Mouse (Mus musculus) midbrain, postnatal 0 days (tissue): ENCODE results near the gene Xlr5a. TPM values are rescaled to one million over a fixed set of nuclear protein-coding genes. Genes with fewer than 3 reads are reported as not detected.
"Not testable (repeated sequence)": the region's sequence is repeated elsewhere in the genome, so short reads cannot be mapped to it uniquely, and the experiment has no call there.

ENCODE experiments used
- ATAC-seq: fragments of 200-750 bp; cut with Nextera tagmentation; 2 replicates; pipeline ENCODE4 v1.8.0; 2017; ENCODE audit warnings: moderate number of reproducible peaks, mild to moderate bottlenecking, moderate TSS enrichment, moderate library complexity; ENCODE audit not compliant: low FRiP score
- DNase-seq: peaks from one replicate; pipeline ENCODE4 v3.0.0-alpha.2; 2015; ENCODE audit warnings: low spot score
- H3K27ac ChIP-seq: fragments of 300-500 bp; sonication (generic); 2 replicates; pipeline ENCODE4 v1.5.1; 2014; ENCODE audit warnings: low read depth, mild to moderate bottlenecking, low read length, mixed read lengths
- H3K27me3 ChIP-seq: fragments of 300-500 bp; sonication (generic); 2 replicates; pipeline ENCODE4 v1.6.1; 2014; ENCODE audit warnings: low read length, control low read depth, mixed read lengths; ENCODE audit not compliant: insufficient read depth
- H3K36me3 ChIP-seq: fragments of 300-500 bp; sonication (generic); 2 replicates; pipeline ENCODE4 v1.6.1; 2014; ENCODE audit warnings: low read length, control low read depth, mixed read lengths; ENCODE audit not compliant: insufficient read depth
- H3K4me1 ChIP-seq: fragments of 300-500 bp; sonication (generic); 2 replicates; pipeline ENCODE4 v1.6.1; 2014; ENCODE audit warnings: mild to moderate bottlenecking, control low read depth, antibody characterized with exemption, low read length, mixed read lengths; ENCODE audit not compliant: insufficient read depth
- H3K4me2 ChIP-seq: fragments of 300-500 bp; sonication (generic); 2 replicates; pipeline ENCODE4 v1.6.1; 2014; ENCODE audit warnings: low read depth, mild to moderate bottlenecking, low read length, mixed read lengths; ENCODE audit not compliant: poor library complexity, severe bottlenecking
- H3K4me3 ChIP-seq: fragments of 300-500 bp; sonication (generic); 2 replicates; pipeline ENCODE4 v1.5.1; 2014; ENCODE audit warnings: low read depth, mild to moderate bottlenecking, low read length, moderate library complexity
- H3K9ac ChIP-seq: fragments of 300-500 bp; sonication (generic); replicated peaks from 2 replicates; pipeline ENCODE4 v1.6.1; 2014; ENCODE audit warnings: mild to moderate bottlenecking, low read length, moderate library complexity, mixed read lengths; ENCODE audit not compliant: poor library complexity, severe bottlenecking
- H3K9me3 ChIP-seq: fragments of 300-500 bp; sonication (generic); 2 replicates; pipeline ENCODE4 v1.6.1; 2016; ENCODE audit warnings: low read length, control low read depth
- WGBS: fragments of 180-500 bp; shearing (Covaris S2); extraction: QIAGEN DNeasy Blood & Tissue Kit; methylation state at CpG from one replicate; pipeline ENCODE4 v1.1.7; 2014; 5-methylcytosine and 5-hydroxymethylcytosine counted together
- polyA plus RNA-seq: library from polyadenylated mRNA; unstranded; fragments of >200 nt; fragmentation: Nextera tagmentation; extraction: Ambion mirVana; gene quantifications from 2 replicates; pipeline ENCODE4 v1.2.1, GENCODE M21; 2015
- total RNA-seq: library from RNA; depleted of rRNA; stranded (reverse); fragments of >200 nt; gene quantifications from 2 replicates; pipeline ENCODE4 v1.2.3, GENCODE M21; 2014

Xlr5a gene
- total and polyA plus RNA-seq, 2 experiments from 2014 or later: not detected

DNA sequence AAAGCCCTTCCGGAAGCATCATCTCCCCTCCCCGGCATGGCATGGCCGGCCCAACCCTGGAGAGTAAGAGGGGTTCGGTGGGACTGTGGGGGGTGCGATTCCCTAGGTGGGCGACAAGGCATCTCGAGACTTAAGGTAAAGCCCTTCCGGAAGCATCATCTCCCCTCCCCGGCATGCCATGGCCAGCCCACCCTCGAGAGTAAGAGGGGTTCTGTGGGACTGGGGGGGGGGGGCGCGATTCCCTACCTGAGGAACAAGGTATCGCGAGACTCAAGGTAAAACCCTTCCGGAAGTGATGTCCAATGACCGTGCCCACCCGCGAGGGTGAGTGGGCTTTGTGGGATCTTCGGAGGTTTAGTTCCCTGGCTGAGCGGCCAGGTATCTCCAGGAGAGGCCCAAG lies 144.3 kb downstream of the Xlr5a start, which contains the start of gene Xlr5b:
TSS of gene Xlr5b (plus strand) at position 301 of the 400 bp plus-strand sequence.
- WGBS: no CpG with 5 or more reads among the region's 20 CpGs
- not testable (repeated sequence) for ATAC-seq, H3K27me3 ChIP-seq

GRCm38 (mm10) chrX:73143218-73143618 lies 149.6 kb downstream of the Xlr5a start:
- H3K4me1 ChIP-seq, H3K27me3 ChIP-seq, H3K9me3 ChIP-seq, H3K4me3 ChIP-seq, H3K4me2 ChIP-seq, H3K27ac ChIP-seq, DNase-seq, H3K9ac ChIP-seq, H3K36me3 ChIP-seq: not testable (repeated sequence)
- WGBS: no CpG with 5 or more reads among the region's 7 CpGs
- peak; percentile 86 for ATAC-seq

More for the DNA sequence above, 144.3 kb downstream of the Xlr5a start, which contains the start of gene Xlr5b:
- not testable (repeated sequence) for H3K4me3 ChIP-seq, H3K9me3 ChIP-seq, DNase-seq, H3K4me1 ChIP-seq, H3K9ac ChIP-seq, H3K27ac ChIP-seq, H3K4me2 ChIP-seq, H3K36me3 ChIP-seq

DNA sequence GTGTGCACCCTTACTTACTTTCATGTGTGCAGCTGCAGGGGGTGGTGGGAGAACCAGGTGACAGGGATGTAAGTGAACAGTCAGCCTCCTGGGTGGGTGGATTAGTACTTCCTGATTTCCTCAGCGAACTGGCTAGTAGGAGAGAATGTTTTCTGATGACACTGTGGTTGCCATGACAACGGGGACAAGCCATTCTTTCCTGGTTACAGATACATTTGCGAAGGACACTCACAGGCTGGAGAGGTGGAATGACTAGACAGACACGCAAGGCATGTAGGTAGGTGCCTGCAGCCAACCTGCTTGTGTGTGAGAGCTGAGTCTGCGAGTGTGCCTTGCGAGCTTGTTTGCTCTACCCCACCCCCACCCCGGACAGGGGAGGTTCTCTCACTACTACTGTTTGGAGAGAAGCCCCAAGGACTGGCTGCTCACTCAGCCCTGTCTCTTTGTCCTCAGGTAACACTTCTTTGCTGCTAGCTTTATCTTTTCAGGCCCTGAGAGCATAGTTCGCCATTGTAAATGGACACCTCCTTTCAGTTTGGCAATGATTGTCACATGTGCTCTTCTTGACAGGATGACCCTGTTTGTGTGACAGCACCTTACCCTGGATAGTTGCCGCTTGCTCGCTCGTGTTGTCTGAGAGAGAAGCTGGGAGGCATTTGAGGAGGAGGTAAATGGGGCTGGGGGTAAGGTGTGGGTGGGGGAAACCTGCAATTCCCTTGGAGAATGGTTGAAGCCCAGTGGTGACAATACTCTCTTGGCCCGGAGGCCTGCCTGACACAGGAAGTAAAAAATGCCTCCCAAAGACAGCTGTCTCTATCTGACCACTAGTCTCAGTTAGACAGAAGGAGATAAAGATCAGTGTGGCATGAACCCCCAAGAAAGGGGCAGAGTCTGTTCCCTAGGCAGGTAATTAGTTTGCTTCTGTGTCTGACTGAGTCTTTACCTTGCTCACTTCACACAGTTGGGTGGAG lies 169.6 kb downstream of the Xlr5a start:
- not testable (repeated sequence) for H3K4me2 ChIP-seq, DNase-seq, H3K4me1 ChIP-seq, H3K9ac ChIP-seq, H3K36me3 ChIP-seq, H3K27ac ChIP-seq, H3K9me3 ChIP-seq, H3K4me3 ChIP-seq, H3K27me3 ChIP-seq
- ATAC-seq: peak; percentile 91
- no CpG with 5 or more reads among the region's 12 CpGs for WGBS

DNA sequence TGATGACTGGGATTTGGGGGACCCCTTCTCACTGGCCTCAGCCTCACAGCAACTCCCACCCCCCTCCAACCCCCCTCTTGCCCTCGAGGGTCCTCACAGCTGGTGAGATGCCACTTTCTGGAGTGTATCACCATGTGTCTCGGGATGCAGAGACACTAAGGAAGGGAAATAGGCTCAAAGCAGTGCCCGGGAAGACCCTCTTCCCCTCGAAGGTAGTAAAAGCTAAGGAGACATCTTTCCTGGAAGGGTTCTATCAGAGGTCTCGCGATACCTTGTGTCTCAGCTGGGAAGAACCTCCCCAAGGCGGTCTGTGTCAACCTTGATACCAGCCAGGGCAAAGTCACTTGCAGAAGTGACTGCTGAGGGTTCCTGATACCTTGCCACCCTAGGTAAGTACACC lies 176.0 kb downstream of the Xlr5a start, which contains the start of gene Gm14685:
TSS of gene Gm14685 (plus strand) at position 301 of the 400 bp plus-strand sequence.
- ATAC-seq, H3K4me3 ChIP-seq, H3K4me1 ChIP-seq, H3K4me2 ChIP-seq, DNase-seq, H3K9ac ChIP-seq, H3K9me3 ChIP-seq, H3K27ac ChIP-seq, H3K36me3 ChIP-seq, H3K27me3 ChIP-seq: not testable (repeated sequence)
- no CpG with 5 or more reads among the region's 7 CpGs for whole genome bisulfite sequencing

GRCm38 (mm10) chrX:73096941-73097508 lies 195.8 kb downstream of the Xlr5a start, which contains the start of gene Xlr3a:
TSS of gene Xlr3a (minus strand) at chrX:73097095.
- not testable (repeated sequence) for H3K9me3 ChIP-seq, H3K27ac ChIP-seq, H3K36me3 ChIP-seq, H3K4me3 ChIP-seq, H3K4me2 ChIP-seq, ATAC-seq, H3K4me1 ChIP-seq, H3K9ac ChIP-seq, H3K27me3 ChIP-seq
- 74% methylated on average over 13 of the region's 13 CpGs for WGBS
- DNase-seq: peak; percentile 0

DNA sequence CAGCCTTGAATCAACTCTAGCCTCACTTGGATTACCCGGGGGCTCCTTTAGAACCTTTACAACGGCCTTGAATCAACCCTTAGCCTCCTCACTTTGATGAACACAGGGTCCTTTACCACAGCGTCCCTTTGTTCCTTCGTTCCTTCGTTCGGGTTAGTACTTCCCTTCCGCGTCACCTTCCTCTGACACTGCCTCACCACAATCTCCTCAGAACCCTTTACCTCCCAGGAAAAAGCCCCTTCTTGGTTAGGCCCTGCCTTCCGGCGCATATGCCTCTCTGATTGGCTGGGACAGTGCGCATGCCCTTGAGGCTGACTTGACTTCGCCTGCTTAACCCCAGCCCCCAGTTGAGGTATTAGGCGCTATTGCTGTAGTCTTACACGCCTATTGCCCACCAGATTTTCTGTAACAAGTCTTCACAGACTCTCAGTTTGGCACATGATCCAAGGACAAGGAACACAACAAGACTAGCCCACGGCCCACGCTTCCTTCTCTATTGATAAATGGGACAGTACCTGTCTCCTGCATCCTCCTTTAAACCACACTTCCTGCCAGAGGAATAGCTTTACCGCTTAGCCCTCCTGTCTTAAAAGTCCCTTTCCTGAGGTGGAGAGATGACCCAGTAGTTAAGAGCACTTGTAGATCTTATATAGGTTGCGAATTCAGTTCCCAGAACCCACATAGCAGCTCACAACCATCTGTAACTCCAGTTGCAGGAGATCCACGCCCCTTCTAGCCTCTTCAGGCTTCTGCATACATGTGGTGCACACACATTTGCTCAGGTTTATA lies 210.3 kb downstream of the Xlr5a start, which contains the start of gene Xlr4a:
TSS of gene Xlr4a (minus strand) at position 212 of the 789 bp plus-strand sequence.
- not testable (repeated sequence) for H3K27ac ChIP-seq, H3K4me1 ChIP-seq, H3K9ac ChIP-seq, H3K4me3 ChIP-seq, H3K9me3 ChIP-seq, DNase-seq, H3K36me3 ChIP-seq, ATAC-seq, H3K4me2 ChIP-seq, H3K27me3 ChIP-seq
- WGBS: 88% methylated on average over 18 of the region's 19 CpGs

GRCm38 (mm10) chrX:73066765-73067312 lies 225.9 kb downstream of the Xlr5a start:
- not testable (repeated sequence) for ATAC-seq, DNase-seq, H3K27ac ChIP-seq, H3K9ac ChIP-seq, H3K36me3 ChIP-seq, H3K4me2 ChIP-seq, H3K9me3 ChIP-seq, H3K27me3 ChIP-seq, H3K4me1 ChIP-seq, H3K4me3 ChIP-seq
- WGBS: no CpG with 5 or more reads among the region's 5 CpGs
